In the genomic region with DNA sequence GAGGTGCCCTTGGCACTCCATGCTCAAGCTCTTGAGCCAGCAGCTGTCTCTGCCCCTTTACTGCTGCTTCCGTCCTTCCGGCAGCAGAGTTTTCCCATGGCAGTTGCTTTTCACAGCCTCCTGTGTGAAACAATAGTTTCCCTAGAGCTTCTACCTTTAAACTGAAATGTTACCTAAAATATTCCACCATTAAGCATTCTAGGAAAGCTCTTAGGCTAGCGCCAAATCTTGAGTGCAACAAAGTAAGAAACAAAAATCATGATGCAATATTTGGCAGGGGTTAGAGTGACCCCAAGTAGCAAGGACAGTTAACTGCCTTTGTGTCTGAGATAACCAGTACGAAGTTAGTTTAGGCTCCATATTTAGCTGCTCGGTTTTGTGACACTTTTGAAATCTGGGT, we compare ENCODE assay signal across 26 mouse cellular contexts.
DNase-seq lines count a peak whose midpoint lies in the region; ATAC-seq and TF ChIP-seq lines count a peak whose summit lies in the region.
"Had no signal": no experiment of that assay in that cellular context is flagged by ENCODE, and none has a peak within 500 bp of the region (broad histone marks: within the 10 kb centered on the region; RNA-seq: fewer than 3 reads in every experiment).

No protein-coding gene starts in this region.

- no peaks in the 10 kb centered on the region for H3K4me1 ChIP-seq in heart, embryonic 11.5 days (ENCODE audit: control insufficient read depth, insufficient read depth, low read length)
- no peaks in the 10 kb centered on the region; the same call in 1 of the 2 replicates for H3K4me1 ChIP-seq in heart, embryonic 13.5 days
- no peaks in the 10 kb centered on the region for H3K4me1 ChIP-seq in heart, postnatal 0 days (ENCODE audit: control insufficient read depth, insufficient read depth)
- H3K4me1 ChIP-seq: embryonic facial prominence, embryonic 12.5 days; embryonic facial prominence, embryonic 15.5 days; forebrain, embryonic 15.5 days; heart, embryonic 15.5 days; hindbrain, embryonic 12.5 days; hindbrain, embryonic 15.5 days had no signal

- no peak overlapping the region for H3K4me3 ChIP-seq in heart, embryonic 11.5 days (ENCODE audit: low read depth, low read length)
- no peak overlapping the region for H3K4me3 ChIP-seq in heart, embryonic 13.5 days
- no peak overlapping the region for H3K4me3 ChIP-seq in heart, postnatal 0 days (ENCODE audit: low read depth, low read length)
- H3K4me3 ChIP-seq: embryonic facial prominence, embryonic 12.5 days; embryonic facial prominence, embryonic 15.5 days; forebrain, embryonic 15.5 days; heart, embryonic 15.5 days; hindbrain, embryonic 12.5 days; hindbrain, embryonic 15.5 days had no signal

- ATAC-seq in heart, embryonic 11.5 days (replicated peaks; ENCODE audit: insufficient number of reproducible peaks, low FRiP score, low TSS enrichment), result no peak
- no peak for ATAC-seq in heart, embryonic 13.5 days (ENCODE audit: extremely low read depth, insufficient number of reproducible peaks, low FRiP score, low TSS enrichment)
- ATAC-seq in heart, postnatal 0 days (ENCODE audit: insufficient read depth, low read depth), result peak; percentile 90
- ATAC-seq: forebrain, embryonic 15.5 days; intestine, postnatal 0 days; Patski had no signal

- H3K4me2 ChIP-seq in heart, embryonic 11.5 days, result no peak overlapping the region
- no peak overlapping the region for H3K4me2 ChIP-seq in heart, embryonic 13.5 days
- H3K4me2 ChIP-seq in heart, postnatal 0 days (ENCODE audit: low read depth, low read length), result no peak overlapping the region
- H3K4me2 ChIP-seq: embryonic facial prominence, embryonic 12.5 days; embryonic facial prominence, embryonic 15.5 days; forebrain, embryonic 15.5 days; heart, embryonic 15.5 days; hindbrain, embryonic 12.5 days; hindbrain, embryonic 15.5 days had no signal

- 68% methylated on average over 5 of the region's 5 CpGs for WGBS in heart, embryonic 11.5 days (ENCODE audit: insufficient replicate concordance)
- 52% methylated on average over 5 of the region's 5 CpGs for WGBS in heart, embryonic 13.5 days
- WGBS in heart, postnatal 0 days, result 32% methylated on average over 5 of the region's 5 CpGs

- TF ChIP-seq EP300 in heart, postnatal 0 days (IDR thresholded peaks at IDR 0.05; ENCODE audit: low read depth), result peak; percentile 57; the same call in 1 of the 2 replicates

- H3K9me3 ChIP-seq in heart, embryonic 11.5 days (replicated peaks; ENCODE audit: control insufficient read depth, low read length), result no peaks in the 10 kb centered on the region
- H3K9me3 ChIP-seq in heart, embryonic 13.5 days, result no peaks in the 10 kb centered on the region
- H3K9me3 ChIP-seq in heart, postnatal 0 days (replicated peaks; ENCODE audit: control insufficient read depth, low read length), result no peaks in the 10 kb centered on the region
- H3K9me3 ChIP-seq: embryonic facial prominence, embryonic 12.5 days; embryonic facial prominence, embryonic 15.5 days; forebrain, embryonic 15.5 days; G1E; heart, embryonic 15.5 days; hindbrain, embryonic 12.5 days; hindbrain, embryonic 15.5 days had no signal

- H3K27me3 ChIP-seq in heart, embryonic 11.5 days (ENCODE audit: control insufficient read depth, insufficient read depth, low read length), result no peaks in the 10 kb centered on the region
- no peaks in the 10 kb centered on the region for H3K27me3 ChIP-seq in heart, embryonic 13.5 days (replicated peaks)
- no peaks in the 10 kb centered on the region for H3K27me3 ChIP-seq in heart, postnatal 0 days (ENCODE audit: control insufficient read depth, insufficient read depth, low read length)
- H3K27me3 ChIP-seq: CH12.LX; embryonic facial prominence, embryonic 12.5 days; embryonic facial prominence, embryonic 15.5 days; forebrain, embryonic 15.5 days; heart, embryonic 15.5 days; hindbrain, embryonic 15.5 days; Patski had no signal

- no peaks in the 10 kb centered on the region for H3K36me3 ChIP-seq in heart, embryonic 11.5 days (ENCODE audit: control insufficient read depth, insufficient read depth, low read length)
- H3K36me3 ChIP-seq in heart, embryonic 13.5 days, result no peaks in the 10 kb centered on the region
- no peaks in the 10 kb centered on the region for H3K36me3 ChIP-seq in heart, postnatal 0 days (replicated peaks; ENCODE audit: control insufficient read depth, insufficient read depth, low read length)
- H3K36me3 ChIP-seq: embryonic facial prominence, embryonic 12.5 days; embryonic facial prominence, embryonic 15.5 days; forebrain, embryonic 15.5 days; G1E; heart, embryonic 15.5 days; hindbrain, embryonic 12.5 days; hindbrain, embryonic 15.5 days had no signal

- H3K27ac ChIP-seq in heart, embryonic 11.5 days (ENCODE audit: low read depth, low read length), result no peak overlapping the region
- peak overlapping the region; percentile 33 for H3K27ac ChIP-seq in heart, embryonic 13.5 days (replicated peaks)
- H3K27ac ChIP-seq in heart, postnatal 0 days (ENCODE audit: low read depth), result peak overlapping the region; percentile 72
- H3K27ac ChIP-seq: embryonic facial prominence, embryonic 12.5 days; embryonic facial prominence, embryonic 15.5 days; forebrain, embryonic 15.5 days; heart, embryonic 15.5 days; hindbrain, embryonic 12.5 days; hindbrain, embryonic 15.5 days had no signal

- DNase-seq in adrenal gland, postnatal 10 days, result peak; percentile 3
- DNase-seq in adrenal gland, postnatal 36 days, result no peak
- peak; percentile 17 for DNase-seq in heart, adult 8-10 months (ENCODE audit: low spot score)
- DNase-seq in heart, postnatal 0 days (ENCODE audit: low spot score), result peak; percentile 39
- DNase-seq in gastrocnemius, adult 18-20 months (ENCODE audit: low spot score), result no peak
- no peak for DNase-seq in thymus, adult 18-20 months
- DNase-seq: B cell, adult 2 months; cerebellum, adult 11 months; cerebellum, adult 2 months; cerebellum, adult 9-11 months; cerebellum, postnatal 25 days; gastrocnemius, postnatal 10 days; gastrocnemius, postnatal 36 days; kidney, adult 2 months had no signal

- no peak for TF ChIP-seq CTCF in heart, postnatal 0 days (IDR thresholded peaks at IDR 0.05; ENCODE audit: low read depth)

- no peak overlapping the region for H3K9ac ChIP-seq in heart, embryonic 11.5 days (ENCODE audit: low read depth, low read length)
- H3K9ac ChIP-seq in heart, embryonic 13.5 days, result no peak overlapping the region
- no peak overlapping the region for H3K9ac ChIP-seq in heart, postnatal 0 days (replicated peaks; ENCODE audit: low read depth, low read length)
- H3K9ac ChIP-seq: embryonic facial prominence, embryonic 12.5 days; embryonic facial prominence, embryonic 15.5 days; forebrain, embryonic 15.5 days; heart, embryonic 15.5 days; hindbrain, embryonic 12.5 days; hindbrain, embryonic 15.5 days had no signal

Comparison
In these comparisons a context has a peak if more than half of its experiments do, and no peak if none do; other contexts are left out.
1. DNase-seq: peak in adrenal gland, postnatal 10 days (single experiment), heart, adult 8-10 months (single experiment) and heart, postnatal 0 days (single experiment); none in adrenal gland, postnatal 36 days (0 of 2), gastrocnemius, adult 18-20 months (single experiment) and thymus, adult 18-20 months (0 of 2).